Mouse (Mus musculus) lung, adult 2 months (tissue): Measurements from ENCODE around the gene Inip.

Experiments
- CTCF ChIP-seq: fragments of 200-500 bp; IDR thresholded peaks from 2 replicates; pipeline ENCODE4 v1.5.1; 2011; ENCODE audit warnings: mild to moderate bottlenecking, low read length, control low read depth; ENCODE audit not compliant: insufficient read depth
- POLR2A ChIP-seq: fragments of 200-500 bp; IDR thresholded peaks from 2 replicates; pipeline ENCODE4 v1.6.1; 2011; ENCODE audit warnings: low read depth, mild to moderate bottlenecking, control low read depth, low read length, borderline replicate concordance; ENCODE audit errors: extremely low read depth

DNA sequence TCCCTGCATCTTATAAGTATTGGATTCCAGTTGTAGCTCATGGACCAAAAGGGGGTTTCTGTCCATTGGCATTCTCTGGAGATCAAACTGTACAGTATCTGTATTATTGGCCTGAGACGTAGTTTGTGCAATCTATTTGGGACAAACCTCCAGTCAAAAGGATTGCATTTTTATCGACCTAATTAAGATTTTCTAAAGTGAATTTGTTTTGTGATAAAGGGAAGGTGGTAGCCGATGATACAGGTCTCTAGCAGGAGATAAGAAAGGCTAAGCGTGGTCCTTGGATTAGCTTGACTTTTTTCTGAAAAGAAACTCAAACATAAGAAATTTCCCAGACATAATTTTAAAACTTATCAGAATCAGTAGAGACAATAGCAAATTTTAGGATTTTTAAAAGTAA, 75.8 kb downstream of the Inip start:
- TF ChIP-seq POLR2A (no peak), CTCF (no peak)
